Mouse (Mus musculus): Measurements from ENCODE around the gene Olfm4. TPM values are rescaled to one million over a fixed set of nuclear protein-coding genes. Genes with fewer than 3 reads are reported as not detected.

The Olfm4 gene
- polyA plus RNA-seq, 1 experiment from 2014 or later, result 1.2 TPM

- 88% methylated on average over 2 of the region's 2 CpGs for WGBS
- Histone ChIP-seq H3K4me2 (no peak overlapping the region), H3K27me3 (replicated peaks) (no peaks in the 10 kb centered on the region), H3K27ac (no peak overlapping the region), H3K36me3 (replicated peaks) (no peaks in the 10 kb centered on the region), H3K4me3 (no peak overlapping the region), H3K9me3 (no peaks in the 10 kb centered on the region), H3K9ac (no peak overlapping the region), H3K4me1 (no peaks in the 10 kb centered on the region)
- no peak for ATAC-seq (replicated peaks)
These were observed 1.8 kb downstream of the Olfm4 start for GRCm38 (mm10) chr14:79985696-79986095.

GRCm38 (mm10) chr14:79986831-79987230, 3.0 kb downstream of the Olfm4 start:
- no peaks in the 10 kb centered on the region for H3K9me3 ChIP-seq
- WGBS, result 57% methylated on average over 8 of the region's 8 CpGs
- ATAC-seq (replicated peaks), result no peak

GRCm38 (mm10) chr14:79989785-79990184, 5.9 kb downstream of the Olfm4 start:
- Histone ChIP-seq H3K36me3 (replicated peaks) (no peaks in the 10 kb centered on the region), H3K27me3 (replicated peaks) (no peaks in the 10 kb centered on the region), H3K9me3 (no peaks in the 10 kb centered on the region), H3K4me3 (no peak overlapping the region), H3K4me1 (no peaks in the 10 kb centered on the region), H3K27ac (no peak overlapping the region), H3K4me2 (no peak overlapping the region), H3K9ac (no peak overlapping the region)
- 27% methylated on average over 4 of the region's 4 CpGs for WGBS
- no peak for ATAC-seq (replicated peaks)

More at GRCm38 (mm10) chr14:79986831-79987230, 3.0 kb downstream of the Olfm4 start:
- Histone ChIP-seq H3K4me1 (no peaks in the 10 kb centered on the region), H3K9ac (no peak overlapping the region), H3K36me3 (replicated peaks) (no peaks in the 10 kb centered on the region), H3K27ac (no peak overlapping the region), H3K4me2 (no peak overlapping the region), H3K27me3 (replicated peaks) (no peaks in the 10 kb centered on the region), H3K4me3 (no peak overlapping the region)

GRCm38 (mm10) chr14:79990547-79990946, 6.7 kb downstream of the Olfm4 start:
- Histone ChIP-seq H3K9ac (no peak overlapping the region), H3K27me3 (replicated peaks) (no peaks in the 10 kb centered on the region), H3K36me3 (replicated peaks) (no peaks in the 10 kb centered on the region), H3K4me3 (no peak overlapping the region), H3K4me2 (no peak overlapping the region), H3K27ac (no peak overlapping the region), H3K9me3 (no peaks in the 10 kb centered on the region), H3K4me1 (no peaks in the 10 kb centered on the region)
- ATAC-seq (replicated peaks), result no peak
- WGBS, result 55% methylated on average over 5 of the region's 5 CpGs

GRCm38 (mm10) chr14:79997534-79997933, 13.7 kb downstream of the Olfm4 start:
- Histone ChIP-seq H3K9ac (no peak overlapping the region), H3K27ac (peak overlapping the region; percentile 70), H3K27me3 (replicated peaks) (no peaks in the 10 kb centered on the region), H3K9me3 (no peaks in the 10 kb centered on the region), H3K36me3 (replicated peaks) (no peaks in the 10 kb centered on the region), H3K4me2 (no peak overlapping the region), H3K4me3 (no peak overlapping the region), H3K4me1 (peaks cover 4% of the 10 kb centered on the region)
- 24% methylated on average over 4 of the region's 4 CpGs for WGBS
- ATAC-seq (replicated peaks), result peak; percentile 75; the same call in 1 of the 2 replicates

GRCm38 (mm10) chr14:80000110-80000531, 16.2 kb downstream of the Olfm4 start:
- H3K27me3 ChIP-seq (replicated peaks), result no peaks in the 10 kb centered on the region
- no peaks in the 10 kb centered on the region for H3K36me3 ChIP-seq (replicated peaks)
- H3K9me3 ChIP-seq, result no peaks in the 10 kb centered on the region
- H3K4me1 ChIP-seq, result peaks cover 4% of the 10 kb centered on the region
- 61% methylated on average over 8 of the region's 8 CpGs for WGBS
- H3K4me2 ChIP-seq, result no peak overlapping the region
- H3K9ac ChIP-seq, result no peak overlapping the region
- no peak for ATAC-seq (replicated peaks)
- no peak overlapping the region for H3K4me3 ChIP-seq
- no peak overlapping the region for H3K27ac ChIP-seq

- 84% methylated on average over 3 of the region's 3 CpGs for WGBS
- no peak overlapping the region for H3K4me2 ChIP-seq
- H3K27me3 ChIP-seq (replicated peaks), result no peaks in the 10 kb centered on the region
- ATAC-seq (replicated peaks), result no peak
- H3K9me3 ChIP-seq, result no peaks in the 10 kb centered on the region
- H3K36me3 ChIP-seq (replicated peaks), result no peaks in the 10 kb centered on the region
- H3K9ac ChIP-seq, result no peak overlapping the region
- H3K27ac ChIP-seq, result 0 out of 2 replicates have a peak overlapping the region, but pooled peaks have one; percentile 14
- H3K4me1 ChIP-seq, result no peaks in the 10 kb centered on the region; the same call in 1 of the 2 replicates
- H3K4me3 ChIP-seq, result no peak overlapping the region
These were observed 23.8 kb downstream of the Olfm4 start for GRCm38 (mm10) chr14:80007686-80008085.

GRCm38 (mm10) chr14:80010426-80010825, 26.5 kb downstream of the Olfm4 start:
- Histone ChIP-seq H3K4me3 (no peak overlapping the region), H3K4me2 (no peak overlapping the region), H3K9ac (no peak overlapping the region), H3K27me3 (replicated peaks) (no peaks in the 10 kb centered on the region), H3K4me1 (peaks cover 7% of the 10 kb centered on the region), H3K27ac (no peak overlapping the region), H3K36me3 (replicated peaks) (no peaks in the 10 kb centered on the region), H3K9me3 (no peaks in the 10 kb centered on the region)
- WGBS, result 89% methylated on average over 3 of the region's 3 CpGs
- no peak for ATAC-seq (replicated peaks)

- ATAC-seq (replicated peaks), result no peak; the same call in 1 of the 2 replicates
- H3K9ac ChIP-seq, result no peak overlapping the region
- WGBS, result 15% methylated on average over 6 of the region's 6 CpGs
- H3K36me3 ChIP-seq (replicated peaks), result no peaks in the 10 kb centered on the region
- H3K27ac ChIP-seq, result no peak overlapping the region
- peaks cover 7% of the 10 kb centered on the region; the same call in 1 of the 2 replicates for H3K4me1 ChIP-seq
- no peaks in the 10 kb centered on the region for H3K27me3 ChIP-seq (replicated peaks)
- no peak overlapping the region for H3K4me2 ChIP-seq
- no peaks in the 10 kb centered on the region for H3K9me3 ChIP-seq
- no peak overlapping the region for H3K4me3 ChIP-seq
These were observed 31.1 kb downstream of the Olfm4 start for GRCm38 (mm10) chr14:80014966-80015365.

GRCm38 (mm10) chr14:80016112-80016511, 32.2 kb downstream of the Olfm4 start:
- H3K9me3 ChIP-seq, result no peaks in the 10 kb centered on the region
- H3K4me2 ChIP-seq, result no peak overlapping the region
- ATAC-seq (replicated peaks), result no peak
- no peak overlapping the region for H3K4me3 ChIP-seq
- H3K27ac ChIP-seq, result no peak overlapping the region
- H3K4me1 ChIP-seq, result peaks cover 7% of the 10 kb centered on the region; the same call in 1 of the 2 replicates
- H3K27me3 ChIP-seq (replicated peaks), result no peaks in the 10 kb centered on the region
- H3K36me3 ChIP-seq (replicated peaks), result no peaks in the 10 kb centered on the region
- no peak overlapping the region for H3K9ac ChIP-seq

GRCm38 (mm10) chr14:80026078-80026477, 42.2 kb downstream of the Olfm4 start:
- no peak overlapping the region for H3K9ac ChIP-seq
- no peak for ATAC-seq (replicated peaks)
- no peaks in the 10 kb centered on the region for H3K36me3 ChIP-seq (replicated peaks)
- H3K4me2 ChIP-seq, result no peak overlapping the region
- no peak overlapping the region for H3K27ac ChIP-seq
- H3K4me3 ChIP-seq, result no peak overlapping the region
- no peaks in the 10 kb centered on the region for H3K9me3 ChIP-seq
- no peaks in the 10 kb centered on the region for H3K4me1 ChIP-seq
- WGBS, result 76% methylated on average over 6 of the region's 6 CpGs
- no peaks in the 10 kb centered on the region for H3K27me3 ChIP-seq (replicated peaks)

- Histone ChIP-seq H3K27ac (no peak overlapping the region), H3K4me3 (no peak overlapping the region), H3K9ac (no peak overlapping the region), H3K9me3 (no peaks in the 10 kb centered on the region), H3K4me2 (no peak overlapping the region), H3K36me3 (replicated peaks) (no peaks in the 10 kb centered on the region), H3K27me3 (replicated peaks) (no peaks in the 10 kb centered on the region), H3K4me1 (no peaks in the 10 kb centered on the region)
- WGBS, result 86% methylated on average over 3 of the region's 3 CpGs
- no peak for ATAC-seq (replicated peaks)
These were observed 45.6 kb downstream of the Olfm4 start for GRCm38 (mm10) chr14:80029297-80030001.

GRCm38 (mm10) chr14:80039645-80040272, 55.9 kb downstream of the Olfm4 start:
- H3K9me3 ChIP-seq, result no peaks in the 10 kb centered on the region
- no peaks in the 10 kb centered on the region for H3K27me3 ChIP-seq (replicated peaks)
- H3K4me3 ChIP-seq, result no peak overlapping the region
- no peaks in the 10 kb centered on the region for H3K36me3 ChIP-seq (replicated peaks)
- WGBS, result 53% methylated on average over 4 of the region's 4 CpGs
- ATAC-seq (replicated peaks), result peak; percentile 77; the same call in 1 of the 2 replicates
- H3K27ac ChIP-seq, result no peak overlapping the region
- H3K4me2 ChIP-seq, result no peak overlapping the region
- no peak overlapping the region for H3K9ac ChIP-seq
- 0 out of 2 replicates have a peak, but pooled peaks cover 4% of the 10 kb centered on the region for H3K4me1 ChIP-seq

Measured in midbrain, embryonic 15.5 days (tissue).